In the genomic region with DNA sequence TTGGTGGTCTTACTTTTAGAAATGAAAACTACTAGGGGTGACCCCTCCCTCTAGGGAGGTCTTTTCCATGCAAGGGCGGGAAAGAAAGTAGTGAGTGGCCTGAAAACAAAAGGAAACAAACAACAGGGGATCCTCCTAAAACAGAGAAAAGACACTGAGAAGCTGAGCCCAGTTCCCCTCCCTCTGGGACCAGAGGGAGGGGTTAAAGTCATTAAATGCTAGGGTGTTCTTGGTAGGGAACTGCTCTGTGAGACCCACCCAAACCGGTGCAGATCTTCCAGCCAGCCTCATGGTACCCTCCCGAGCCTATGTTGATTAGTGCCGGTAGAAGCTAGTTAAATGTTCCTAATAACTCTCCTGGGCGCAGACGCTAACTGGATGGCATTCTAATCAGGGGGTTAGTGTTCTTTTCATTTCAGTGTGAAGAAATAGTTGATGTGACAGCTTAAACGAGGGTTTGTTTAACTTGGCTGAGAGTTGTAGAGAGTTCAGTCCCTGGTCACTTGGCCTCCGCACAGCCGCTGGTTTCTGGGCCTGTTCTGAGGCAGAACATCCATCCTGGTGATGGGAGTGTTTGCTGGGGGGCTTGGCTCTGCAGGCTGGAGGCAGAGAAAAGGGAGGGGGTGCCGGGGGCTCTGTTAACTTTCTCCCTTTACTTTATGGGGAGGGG, we compare ENCODE assay signal across 10 mouse cellular contexts. TPM values are rescaled to one million over a fixed set of nuclear protein-coding genes. Genes with fewer than 3 reads are reported as not detected.
A peak's percentile ranks its signal among the peaks of the same experiment; 100 is the strongest.
DNase-seq lines count a peak whose midpoint lies in the region; ATAC-seq lines count a peak whose summit lies in the region.
"Had no signal": no experiment of that assay in that cellular context is flagged by ENCODE, and none has a peak within 500 bp of the region (broad histone marks: within the 10 kb centered on the region; RNA-seq: fewer than 3 reads in every experiment).

No protein-coding gene starts in this region.

- no peak overlapping the region for H3K4me3 ChIP-seq in kidney, embryonic 14.5 days (ENCODE audit: low read length)
- no peak overlapping the region for H3K4me3 ChIP-seq in embryonic facial prominence, embryonic 14.5 days (ENCODE audit: low read depth, low read length)

- no peak for DNase-seq in kidney, adult 9 months
- peak; percentile 63 for DNase-seq in Muller cell, postnatal 12 days (ENCODE audit: inconsistent ontology term)
- peak; percentile 63 for DNase-seq in embryonic facial prominence, embryonic 14.5 days (ENCODE audit: low spot score)
- DNase-seq in lung, postnatal 10 days = peak; percentile 56
- DNase-seq in retina, embryonic 14.5 days (ENCODE audit: low spot score) = no peak
- DNase-seq: spleen, adult 18-20 months had no signal

- H3K27me3 ChIP-seq in kidney, embryonic 14.5 days (ENCODE audit: control insufficient read depth, insufficient read depth, low read length) = no peaks in the 10 kb centered on the region
- no peaks in the 10 kb centered on the region for H3K27me3 ChIP-seq in embryonic facial prominence, embryonic 14.5 days (replicated peaks; ENCODE audit: control insufficient read depth, insufficient read depth, low read length)
- H3K27me3 ChIP-seq: Patski had no signal

- no peaks in the 10 kb centered on the region for H3K36me3 ChIP-seq in kidney, embryonic 14.5 days (ENCODE audit: control insufficient read depth, insufficient read depth, low read length)
- no peaks in the 10 kb centered on the region for H3K36me3 ChIP-seq in embryonic facial prominence, embryonic 14.5 days (ENCODE audit: control insufficient read depth, insufficient read depth, low read length)

- peak overlapping the region; percentile 59; the same call in 1 of the 2 replicates for H3K27ac ChIP-seq in kidney, embryonic 14.5 days (ENCODE audit: low read depth, low read length)
- no peak overlapping the region for H3K27ac ChIP-seq in embryonic facial prominence, embryonic 14.5 days (replicated peaks; ENCODE audit: low read depth, low read length)

- WGBS in kidney, embryonic 14.5 days = 29% methylated on average over 10 of the region's 10 CpGs
- WGBS in embryonic facial prominence, embryonic 14.5 days = 32% methylated on average over 10 of the region's 10 CpGs

- H3K9me3 ChIP-seq in kidney, embryonic 14.5 days (ENCODE audit: control insufficient read depth, low read length) = no peaks in the 10 kb centered on the region
- H3K9me3 ChIP-seq in embryonic facial prominence, embryonic 14.5 days (ENCODE audit: control insufficient read depth, low read length) = no peaks in the 10 kb centered on the region

- H3K4me2 ChIP-seq in kidney, embryonic 14.5 days (replicated peaks; ENCODE audit: low read depth, low read length) = peak overlapping the region; percentile 27
- no peak overlapping the region for H3K4me2 ChIP-seq in embryonic facial prominence, embryonic 14.5 days (ENCODE audit: low read depth, low read length)

- no peak overlapping the region for H3K9ac ChIP-seq in kidney, embryonic 14.5 days (ENCODE audit: low read depth, low read length)
- no peak overlapping the region for H3K9ac ChIP-seq in embryonic facial prominence, embryonic 14.5 days (ENCODE audit: low read depth, low read length)

- peaks cover 4% of the 10 kb centered on the region; the same call in 1 of the 2 replicates for H3K4me1 ChIP-seq in kidney, embryonic 14.5 days (ENCODE audit: control insufficient read depth, insufficient read depth, low read length)
- H3K4me1 ChIP-seq in embryonic facial prominence, embryonic 14.5 days (ENCODE audit: control insufficient read depth, insufficient read depth, low read length) = peaks cover 8% of the 10 kb centered on the region

- peak; percentile 58 for ATAC-seq in kidney, embryonic 14.5 days (ENCODE audit: low FRiP score, low TSS enrichment)
- ATAC-seq in embryonic facial prominence, embryonic 14.5 days (ENCODE audit: low read depth) = peak; percentile 31; the same call in 1 of the 2 replicates
- no peak for ATAC-seq in erythroid progenitor cell, adult 5-6 weeks (replicated peaks; ENCODE audit: low FRiP score, poor library complexity, severe bottlenecking)
- ATAC-seq: forebrain, embryonic 16.5 days; Patski had no signal

RNA-seq across cellular contexts. Expression of a gene that starts 7.4 kb away (rescaled TPM):
- 691 and 760 TPM in 2 replicates for polyA plus RNA-seq in kidney, embryonic 14.5 days (2014; fragmentation: Nextera tagmentation; extraction: Ambion mirVana)
- 494 and 574 TPM in 2 replicates for polyA plus RNA-seq in embryonic facial prominence, embryonic 14.5 days (2014; fragmentation: Nextera tagmentation; extraction: Ambion mirVana)
- total RNA-seq in erythroid progenitor cell, adult 5-6 weeks (2015; ENCODE audit: low replicate concordance) = 336 and 352 TPM in 2 replicates
- 441 and 499 TPM in 2 replicates for total RNA-seq in erythroid progenitor cell, adult 5-6 weeks (2017; ENCODE audit: low replicate concordance)

RNA-seq across cellular contexts. Expression of a gene that starts 17.2 kb away (rescaled TPM):
- 65.5 and 101 TPM in 2 replicates for polyA plus RNA-seq in kidney, embryonic 14.5 days (2014; fragmentation: Nextera tagmentation; extraction: Ambion mirVana)
- 87.0 and 88.7 TPM in 2 replicates for polyA plus RNA-seq in embryonic facial prominence, embryonic 14.5 days (2014; fragmentation: Nextera tagmentation; extraction: Ambion mirVana)
- 112 and 129 TPM in 2 replicates for total RNA-seq in erythroid progenitor cell, adult 5-6 weeks (2015; ENCODE audit: low replicate concordance)
- 111 and 134 TPM in 2 replicates for total RNA-seq in erythroid progenitor cell, adult 5-6 weeks (2017; ENCODE audit: low replicate concordance)

Comparison
In these comparisons a context has a peak if more than half of its experiments do, and no peak if none do; other contexts are left out.
1. DNase-seq: peak in Muller cell, postnatal 12 days (single experiment), embryonic facial prominence, embryonic 14.5 days (single experiment) and lung, postnatal 10 days (single experiment); none in kidney, adult 9 months (single experiment) and retina, embryonic 14.5 days (single experiment).